Mouse (Mus musculus) testis, adult 2 months (tissue): ENCODE measurements around the gene Msi1.

Experiments
- CTCF ChIP-seq: fragments of 200-500 bp; IDR thresholded peaks from 2 replicates; pipeline ENCODE4 v1.5.1; 2012; ENCODE audit warnings: low read depth, mild to moderate bottlenecking, inconsistent platforms, low read length, moderate library complexity; ENCODE audit not compliant: control insufficient read depth, insufficient read depth, insufficient replicate concordance
- POLR2A ChIP-seq: fragments of 200-500 bp; IDR thresholded peaks from 2 replicates; pipeline ENCODE4 v1.6.1; 2012; ENCODE audit warnings: low read depth, mild to moderate bottlenecking, inconsistent platforms, low read length, moderate library complexity; ENCODE audit not compliant: control insufficient read depth

DNA sequence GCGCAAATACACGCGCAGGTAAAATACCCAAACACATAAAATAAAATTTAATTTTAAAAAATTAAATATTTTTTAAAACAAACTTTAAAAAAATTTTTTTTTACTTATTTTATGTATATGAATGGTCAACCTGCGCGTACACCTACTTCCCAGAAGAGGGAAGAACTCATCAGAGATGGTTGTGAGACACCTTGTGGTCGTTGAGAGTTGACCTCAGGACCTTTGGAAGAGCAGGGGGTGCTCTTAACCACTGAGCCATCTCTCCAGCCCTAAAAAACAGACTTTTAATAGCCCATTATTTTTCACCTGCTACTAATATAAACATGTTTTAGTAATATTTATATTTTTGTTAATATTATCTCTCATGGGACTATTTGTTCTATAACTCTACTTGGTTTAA, 54.0 kb downstream of the Msi1 start:
- no peak for TF ChIP-seq POLR2A
- no peak for TF ChIP-seq CTCF
